In genomic region chr13:51202844-51203173, GRCm38 (mm10) we compare ENCODE assay signal across 8 mouse cellular contexts. TPM values are rescaled to one million over a fixed set of nuclear protein-coding genes. Genes with fewer than 3 reads are reported as not detected.
A peak's percentile ranks its signal among the peaks of the same experiment; 100 is the strongest.
DNase-seq lines count a peak whose midpoint lies in the region; ATAC-seq lines count a peak whose summit lies in the region.
"Not testable (repeated sequence)": the region's sequence is repeated elsewhere in the genome, so short reads cannot be mapped to it uniquely, and the experiment has no call there.

No protein-coding gene starts in this region.

- 4% methylated on average over 18 of the region's 28 CpGs for WGBS in hindbrain, embryonic 16.5 days

- intact Hi-C loops in gastrocnemius, postnatal 14 days (cut with DNase I; ENCODE audit: low total_unique reads), result loop anchor here (10.0 kb wide), 1 partner anchor 112 kb away; no protein-coding TSS in a partner anchor

- H3K9me3 ChIP-seq in hindbrain, embryonic 16.5 days (ENCODE audit: control insufficient read depth, low read length), result not testable (repeated sequence)

- not testable (repeated sequence) for H3K27me3 ChIP-seq in hindbrain, embryonic 16.5 days (replicated peaks; ENCODE audit: control insufficient read depth, insufficient read depth, low read length)

- H3K9ac ChIP-seq in hindbrain, embryonic 16.5 days (ENCODE audit: low read depth, low read length), result peak overlapping the region; percentile 60

- peak overlapping the region; percentile 63 for H3K4me2 ChIP-seq in hindbrain, embryonic 16.5 days (ENCODE audit: low read length)

- H3K4me1 ChIP-seq in hindbrain, embryonic 16.5 days (ENCODE audit: control insufficient read depth, insufficient read depth, low read depth, low read length), result not testable (repeated sequence)

- peak overlapping the region; percentile 36 for H3K4me3 ChIP-seq in hindbrain, embryonic 16.5 days (ENCODE audit: low read length)

- not testable (repeated sequence) for H3K36me3 ChIP-seq in hindbrain, embryonic 16.5 days (ENCODE audit: control insufficient read depth, insufficient read depth, low read length)

- H3K27ac ChIP-seq in hindbrain, embryonic 16.5 days (ENCODE audit: low read depth, low read length), result not testable (repeated sequence)

- ATAC-seq in hindbrain, embryonic 16.5 days, result peak; percentile 72

- peak; percentile 71 to 88 for DNase-seq in adrenal gland, adult (ENCODE audit: inconsistent age in 2 of 2, low spot score in 1 of 2)
- peak; percentile 58 for DNase-seq in embryo, embryonic 11 days
- DNase-seq in gastrocnemius, postnatal 14 days, result peak; percentile 36
- peak; percentile 34 to 50 for DNase-seq in left cerebral cortex, adult 18-20 months (ENCODE audit: low spot score in 2 of 2)
- DNase-seq in lung, postnatal 25 days (ENCODE audit: low spot score), result peak; percentile 31
- DNase-seq in retina, embryonic 14.5 days (ENCODE audit: low spot score), result peak; percentile 68
- peak; percentile 64 for DNase-seq in thymus, postnatal 25 days

RNA-seq across cellular contexts. Expression of gene Nxnl2, which starts 32.0 kb away (rescaled TPM):
- total RNA-seq in gastrocnemius, postnatal 14 days (2021), result under 1 TPM; 0.25 to 0.55 TPM
- 4.1 and 6.0 TPM in 2 replicates for polyA plus RNA-seq in hindbrain, embryonic 16.5 days (2015; fragmentation: Nextera tagmentation; extraction: Ambion mirVana)
- under 1 TPM in 1 of 2 experiments, not detected in 1; 0.26 TPM for total RNA-seq in left cerebral cortex, adult 18-20 months (2021)
